Mouse (Mus musculus) layer of hippocampus, adult 9-11 months (tissue): ENCODE measurements around the gene Pitpnm2.

Experiments
- DNase-seq: peaks from one replicate; pipeline ENCODE4 v3.0.0; 2022

The Pitpnm2 gene

GRCm38 (mm10) chr5:124115990-124116845 lies 133.3 kb downstream of the Pitpnm2 start, which contains the start of gene Arl6ip4:
Gene Arl6ip4, plus strand, starts transcription at chr5:124116089.
- peak; percentile 77 for DNase-seq

- no peak for DNase-seq
Measured at GRCm38 (mm10) chr5:124115531-124115930, 134.0 kb downstream of the Pitpnm2 start.

GRCm38 (mm10) chr5:124114276-124115025 lies 135.1 kb downstream of the Pitpnm2 start:
- no peak for DNase-seq

- DNase-seq, result peak; percentile 69
Measured at GRCm38 (mm10) chr5:124113030-124113429, 136.5 kb downstream of the Pitpnm2 start.

- DNase-seq, result no peak
Measured at GRCm38 (mm10) chr5:124112531-124112930, 137.0 kb downstream of the Pitpnm2 start.

- DNase-seq, result peak; percentile 96
Measured at GRCm38 (mm10) chr5:124111742-124112497, 137.6 kb downstream of the Pitpnm2 start, which contains the start of gene Ogfod2. Gene Ogfod2, plus strand, starts transcription at chr5:124112297.

GRCm38 (mm10) chr5:124111077-124111741 lies 138.4 kb downstream of the Pitpnm2 start:
- no peak for DNase-seq

GRCm38 (mm10) chr5:124103552-124103951 lies 146.0 kb downstream of the Pitpnm2 start:
- DNase-seq, result no peak

- DNase-seq, result no peak
Measured at GRCm38 (mm10) chr5:124103020-124103419, 146.5 kb downstream of the Pitpnm2 start.

GRCm38 (mm10) chr5:124102326-124102725 lies 147.2 kb downstream of the Pitpnm2 start:
- no peak for DNase-seq

- DNase-seq, result no peak
Measured at GRCm38 (mm10) chr5:124100128-124101044, 149.2 kb downstream of the Pitpnm2 start.

- no peak for DNase-seq
Measured at GRCm38 (mm10) chr5:124098923-124099322, 150.6 kb downstream of the Pitpnm2 start.

GRCm38 (mm10) chr5:124095596-124096232 lies 153.8 kb downstream of the Pitpnm2 start, which contains the start of gene Abcb9:
Gene Abcb9, minus strand, starts transcription at chr5:124095798.
- DNase-seq, result peak; percentile 97

- DNase-seq, result no peak
Measured at GRCm38 (mm10) chr5:124095077-124095581, 154.4 kb downstream of the Pitpnm2 start.

- DNase-seq, result no peak
Measured at GRCm38 (mm10) chr5:124093852-124094604, 155.5 kb downstream of the Pitpnm2 start.

GRCm38 (mm10) chr5:124093120-124093794 lies 156.3 kb downstream of the Pitpnm2 start:
- peak; percentile 77 for DNase-seq

GRCm38 (mm10) chr5:124091951-124092406 lies 157.6 kb downstream of the Pitpnm2 start:
- no peak for DNase-seq

- DNase-seq, result no peak
Measured at GRCm38 (mm10) chr5:124089868-124090267, 159.7 kb downstream of the Pitpnm2 start.

- no peak for DNase-seq
Measured at GRCm38 (mm10) chr5:124086876-124087275, 162.7 kb downstream of the Pitpnm2 start.
